Mouse (Mus musculus): ENCODE data around the gene Nmnat2. TPM values are rescaled to one million over a fixed set of nuclear protein-coding genes. Genes with fewer than 3 reads are reported as not detected.

Gene Nmnat2
- polyA plus RNA-seq, 1 experiment from 2014 or later: 5.0 TPM

GRCm38 (mm10) chr1:153100912-153101311 is 146.1 kb downstream of the Nmnat2 start:
- Histone ChIP-seq H3K4me1 (peaks cover 43% of the 10 kb centered on the region), H3K27ac (peak overlapping the region; percentile 67), H3K9me3 (no peaks in the 10 kb centered on the region), H3K4me2 (no peak overlapping the region), H3K36me3 (no peaks in the 10 kb centered on the region), H3K27me3 (no peaks in the 10 kb centered on the region), H3K9ac (no peak overlapping the region), H3K4me3 (no peak overlapping the region)
- 13% methylated on average over 9 of the region's 9 CpGs for WGBS
- no peak for ATAC-seq (ENCODE audit: borderline replicate concordance, extremely low read depth, low FRiP score, low TSS enrichment)

- Histone ChIP-seq H3K4me3 (no peak overlapping the region), H3K27me3 (no peaks in the 10 kb centered on the region), H3K4me1 (peaks cover 39% of the 10 kb centered on the region), H3K9me3 (no peaks in the 10 kb centered on the region), H3K36me3 (no peaks in the 10 kb centered on the region), H3K4me2 (0 out of 2 replicates have a peak overlapping the region, but pooled peaks have one; percentile 5), H3K9ac (no peak overlapping the region), H3K27ac (peak overlapping the region; percentile 67)
- peak; percentile 35; the same call in 1 of the 2 replicates for ATAC-seq (ENCODE audit: borderline replicate concordance, extremely low read depth, low FRiP score, low TSS enrichment)
- WGBS: 15% methylated on average over 9 of the region's 9 CpGs
These were observed 146.6 kb downstream of the Nmnat2 start for GRCm38 (mm10) chr1:153101327-153101880.

- Histone ChIP-seq H3K9ac (no peak overlapping the region), H3K27ac (no peak overlapping the region), H3K4me1 (peaks cover 29% of the 10 kb centered on the region), H3K36me3 (no peaks in the 10 kb centered on the region), H3K9me3 (no peaks in the 10 kb centered on the region), H3K4me2 (no peak overlapping the region), H3K4me3 (no peak overlapping the region), H3K27me3 (no peaks in the 10 kb centered on the region)
- no peak for ATAC-seq (ENCODE audit: borderline replicate concordance, extremely low read depth, low FRiP score, low TSS enrichment)
- WGBS: 90% methylated on average over 17 of the region's 17 CpGs
These were observed 147.7 kb downstream of the Nmnat2 start for GRCm38 (mm10) chr1:153102296-153103185.

- WGBS: 95% methylated on average over 8 of the region's 8 CpGs
- Histone ChIP-seq H3K9ac (no peak overlapping the region), H3K36me3 (no peaks in the 10 kb centered on the region), H3K4me3 (no peak overlapping the region), H3K27ac (no peak overlapping the region), H3K27me3 (no peaks in the 10 kb centered on the region), H3K9me3 (no peaks in the 10 kb centered on the region), H3K4me1 (peaks cover 27% of the 10 kb centered on the region), H3K4me2 (no peak overlapping the region)
- ATAC-seq (ENCODE audit: borderline replicate concordance, extremely low read depth, low FRiP score, low TSS enrichment): no peak
These were observed 148.4 kb downstream of the Nmnat2 start for GRCm38 (mm10) chr1:153103186-153103554.

- Histone ChIP-seq H3K4me2 (no peak overlapping the region), H3K27me3 (no peaks in the 10 kb centered on the region), H3K27ac (no peak overlapping the region), H3K4me3 (no peak overlapping the region), H3K4me1 (peaks cover 13% of the 10 kb centered on the region), H3K9ac (no peak overlapping the region), H3K9me3 (no peaks in the 10 kb centered on the region), H3K36me3 (no peaks in the 10 kb centered on the region)
- WGBS: 55% methylated on average over 12 of the region's 12 CpGs
- ATAC-seq (ENCODE audit: borderline replicate concordance, extremely low read depth, low FRiP score, low TSS enrichment): no peak
These were observed 150.0 kb downstream of the Nmnat2 start for GRCm38 (mm10) chr1:153104804-153105203.

GRCm38 (mm10) chr1:153107866-153108265 is 153.1 kb downstream of the Nmnat2 start:
- no peak; the same call in 1 of the 2 replicates for ATAC-seq (ENCODE audit: borderline replicate concordance, extremely low read depth, low FRiP score, low TSS enrichment)
- no peak overlapping the region for H3K4me3 ChIP-seq
- H3K4me2 ChIP-seq: no peak overlapping the region
- no peaks in the 10 kb centered on the region; the same call in 1 of the 2 replicates for H3K4me1 ChIP-seq
- H3K9ac ChIP-seq: no peak overlapping the region
- H3K27me3 ChIP-seq: no peaks in the 10 kb centered on the region
- 55% methylated on average over 7 of the region's 7 CpGs for WGBS
- H3K36me3 ChIP-seq: no peaks in the 10 kb centered on the region
- H3K9me3 ChIP-seq: no peaks in the 10 kb centered on the region
- no peak overlapping the region for H3K27ac ChIP-seq

- WGBS: 80% methylated on average over 5 of the region's 5 CpGs
These were observed 154.6 kb downstream of the Nmnat2 start for GRCm38 (mm10) chr1:153109346-153109745.

GRCm38 (mm10) chr1:153109836-153110235 is 155.0 kb downstream of the Nmnat2 start:
- H3K27me3 ChIP-seq: no peaks in the 10 kb centered on the region
- ATAC-seq (ENCODE audit: borderline replicate concordance, extremely low read depth, low FRiP score, low TSS enrichment): no peak
- WGBS: 35% methylated on average over 3 of the region's 3 CpGs

More at GRCm38 (mm10) chr1:153109346-153109745, 154.6 kb downstream of the Nmnat2 start:
- Histone ChIP-seq H3K27ac (no peak overlapping the region), H3K4me3 (no peak overlapping the region), H3K9me3 (no peaks in the 10 kb centered on the region), H3K36me3 (no peaks in the 10 kb centered on the region), H3K9ac (no peak overlapping the region), H3K27me3 (no peaks in the 10 kb centered on the region), H3K4me1 (no peaks in the 10 kb centered on the region; the same call in 1 of the 2 replicates), H3K4me2 (no peak overlapping the region)
- no peak for ATAC-seq (ENCODE audit: borderline replicate concordance, extremely low read depth, low FRiP score, low TSS enrichment)

GRCm38 (mm10) chr1:153111596-153111995 is 156.8 kb downstream of the Nmnat2 start:
- Histone ChIP-seq H3K9ac (no peak overlapping the region), H3K9me3 (no peaks in the 10 kb centered on the region), H3K27me3 (no peaks in the 10 kb centered on the region), H3K4me3 (no peak overlapping the region), H3K4me1 (no peaks in the 10 kb centered on the region), H3K4me2 (no peak overlapping the region), H3K36me3 (no peaks in the 10 kb centered on the region), H3K27ac (no peak overlapping the region)
- no peak for ATAC-seq (ENCODE audit: borderline replicate concordance, extremely low read depth, low FRiP score, low TSS enrichment)
- 59% methylated on average over 4 of the region's 4 CpGs for WGBS

More at GRCm38 (mm10) chr1:153109836-153110235, 155.0 kb downstream of the Nmnat2 start:
- Histone ChIP-seq H3K4me2 (no peak overlapping the region), H3K4me1 (no peaks in the 10 kb centered on the region; the same call in 1 of the 2 replicates), H3K9me3 (no peaks in the 10 kb centered on the region), H3K9ac (no peak overlapping the region), H3K36me3 (no peaks in the 10 kb centered on the region), H3K27ac (no peak overlapping the region), H3K4me3 (no peak overlapping the region)

GRCm38 (mm10) chr1:153115315-153115714 is 160.5 kb downstream of the Nmnat2 start:
- WGBS: 82% methylated on average over 8 of the region's 8 CpGs
- no peaks in the 10 kb centered on the region for H3K27me3 ChIP-seq
- no peaks in the 10 kb centered on the region for H3K4me1 ChIP-seq
- H3K36me3 ChIP-seq: no peaks in the 10 kb centered on the region
- no peak overlapping the region for H3K27ac ChIP-seq
- no peak overlapping the region for H3K9ac ChIP-seq
- ATAC-seq (ENCODE audit: borderline replicate concordance, extremely low read depth, low FRiP score, low TSS enrichment): no peak
- no peak overlapping the region for H3K4me2 ChIP-seq
- H3K4me3 ChIP-seq: no peak overlapping the region
- no peaks in the 10 kb centered on the region for H3K9me3 ChIP-seq

GRCm38 (mm10) chr1:153120544-153120943 is 165.8 kb downstream of the Nmnat2 start:
- WGBS: 66% methylated on average over 6 of the region's 6 CpGs

GRCm38 (mm10) chr1:153121320-153121719 is 166.5 kb downstream of the Nmnat2 start:
- no peak overlapping the region for H3K4me3 ChIP-seq
- no peaks in the 10 kb centered on the region for H3K36me3 ChIP-seq
- H3K27me3 ChIP-seq: no peaks in the 10 kb centered on the region
- H3K9me3 ChIP-seq: no peaks in the 10 kb centered on the region
- H3K27ac ChIP-seq: no peak overlapping the region
- H3K4me1 ChIP-seq: no peaks in the 10 kb centered on the region
- 78% methylated on average over 5 of the region's 5 CpGs for WGBS
- no peak overlapping the region for H3K4me2 ChIP-seq
- no peak for ATAC-seq (ENCODE audit: borderline replicate concordance, extremely low read depth, low FRiP score, low TSS enrichment)
- H3K9ac ChIP-seq: no peak overlapping the region

More at GRCm38 (mm10) chr1:153120544-153120943, 165.8 kb downstream of the Nmnat2 start:
- Histone ChIP-seq H3K9ac (no peak overlapping the region), H3K27ac (no peak overlapping the region), H3K27me3 (no peaks in the 10 kb centered on the region), H3K4me3 (no peak overlapping the region), H3K36me3 (no peaks in the 10 kb centered on the region), H3K4me1 (no peaks in the 10 kb centered on the region), H3K9me3 (no peaks in the 10 kb centered on the region), H3K4me2 (no peak overlapping the region)
- no peak for ATAC-seq (ENCODE audit: borderline replicate concordance, extremely low read depth, low FRiP score, low TSS enrichment)

Data from lung, embryonic 15.5 days (tissue).